Mouse (Mus musculus) forebrain, embryonic 10.5 days (tissue): Measurements from ENCODE around the gene Park7. TPM values are rescaled to one million over a fixed set of nuclear protein-coding genes. Genes with fewer than 3 reads are reported as not detected.

ENCODE experiments used
- DNase-seq: peaks from one replicate; pipeline ENCODE4 v3.0.0-alpha.2; 2017; ENCODE audit warnings: low spot score; ENCODE audit errors: extremely low spot score
- H3K27ac ChIP-seq: fragments of 300-500 bp; sonication (generic); 2 replicates; pipeline ENCODE4 v1.5.1; 2016; ENCODE audit warnings: mild to moderate bottlenecking
- H3K27me3 ChIP-seq: fragments of 300-500 bp; sonication (generic); 2 replicates; pipeline ENCODE4 v1.6.1; 2016; ENCODE audit warnings: mild to moderate bottlenecking; ENCODE audit not compliant: poor library complexity, severe bottlenecking
- H3K36me3 ChIP-seq: fragments of 300-500 bp; sonication (generic); replicated peaks from 2 replicates; pipeline ENCODE4 v1.6.1; 2016; ENCODE audit warnings: mild to moderate bottlenecking, moderate library complexity
- H3K4me1 ChIP-seq: fragments of 300-500 bp; sonication (generic); 2 replicates; pipeline ENCODE4 v1.6.1; 2016
- H3K4me3 ChIP-seq: fragments of 300-500 bp; sonication (generic); 2 replicates; pipeline ENCODE4 v1.5.1; 2016; ENCODE audit warnings: mild to moderate bottlenecking, moderate library complexity
- H3K9me3 ChIP-seq: fragments of 300-500 bp; sonication (generic); 2 replicates; pipeline ENCODE4 v1.6.1; 2016; ENCODE audit warnings: mild to moderate bottlenecking, moderate library complexity
- WGBS: fragments of 180-500 bp; shearing (Covaris S2); methylation state at CpG from one replicate; pipeline ENCODE4 v1.1.7; 2016; 5-methylcytosine and 5-hydroxymethylcytosine counted together
- polyA plus RNA-seq: library from polyadenylated mRNA; unstranded; fragments of >200 nt; fragmentation: Nextera tagmentation; extraction: Ambion mirVana; gene quantifications from 2 replicates; pipeline ENCODE4 v1.2.1, GENCODE M21; 2016

The Park7 gene
- 497 and 502 TPM in 2 replicates for polyA plus RNA-seq

GRCm38 (mm10) chr4:150914290-150914733, at the start of gene Park7, which contains the start of gene Tnfrsf9:
Gene Park7 (minus strand): TSS chr4:150914437.
Gene Tnfrsf9 (plus strand): TSS chr4:150914562.
- no peaks in the 10 kb centered on the region for H3K36me3 ChIP-seq
- H3K9me3 ChIP-seq, result no peaks in the 10 kb centered on the region
- H3K4me1 ChIP-seq, result peaks cover 37% of the 10 kb centered on the region
- peak within 1 kb of the TSS; percentile 74 for H3K4me3 ChIP-seq
- no peaks in the 10 kb centered on the region for H3K27me3 ChIP-seq
- WGBS, result under 1% methylated on average over 48 of the region's 48 CpGs
- DNase-seq, result peak; percentile 95
- H3K27ac ChIP-seq, result peak within 1 kb of the TSS; percentile 93

GRCm38 (mm10) chr4:150963711-150964110, 49.5 kb upstream of the Park7 start:
- H3K36me3 ChIP-seq, result no peaks in the 10 kb centered on the region
- peaks cover 5% of the 10 kb centered on the region for H3K4me1 ChIP-seq
- DNase-seq, result no peak
- WGBS, result 72% methylated on average over 2 of the region's 2 CpGs
- H3K4me3 ChIP-seq, result no peak overlapping the region
- no peak overlapping the region for H3K27ac ChIP-seq
- H3K9me3 ChIP-seq, result no peaks in the 10 kb centered on the region
- H3K27me3 ChIP-seq, result no peaks in the 10 kb centered on the region

- DNase-seq, result no peak
- Histone ChIP-seq H3K27me3 (no peaks in the 10 kb centered on the region), H3K4me3 (no peak overlapping the region), H3K4me1 (peaks cover 5% of the 10 kb centered on the region), H3K9me3 (no peaks in the 10 kb centered on the region), H3K27ac (no peak overlapping the region), H3K36me3 (no peaks in the 10 kb centered on the region)
- 79% methylated on average over 6 of the region's 6 CpGs for WGBS
These were observed 48.0 kb upstream of the Park7 start for GRCm38 (mm10) chr4:150962231-150962630.

- Histone ChIP-seq H3K36me3 (no peaks in the 10 kb centered on the region), H3K27ac (no peak overlapping the region), H3K4me3 (no peak overlapping the region), H3K4me1 (no peaks in the 10 kb centered on the region), H3K27me3 (no peaks in the 10 kb centered on the region), H3K9me3 (no peaks in the 10 kb centered on the region)
- no peak for DNase-seq
- WGBS, result 86% methylated on average over 7 of the region's 7 CpGs
These were observed 44.3 kb upstream of the Park7 start for GRCm38 (mm10) chr4:150958536-150958935.

GRCm38 (mm10) chr4:150957106-150957458, 42.8 kb upstream of the Park7 start:
- WGBS, result 76% methylated on average over 1 of the region's 1 CpGs

DNA sequence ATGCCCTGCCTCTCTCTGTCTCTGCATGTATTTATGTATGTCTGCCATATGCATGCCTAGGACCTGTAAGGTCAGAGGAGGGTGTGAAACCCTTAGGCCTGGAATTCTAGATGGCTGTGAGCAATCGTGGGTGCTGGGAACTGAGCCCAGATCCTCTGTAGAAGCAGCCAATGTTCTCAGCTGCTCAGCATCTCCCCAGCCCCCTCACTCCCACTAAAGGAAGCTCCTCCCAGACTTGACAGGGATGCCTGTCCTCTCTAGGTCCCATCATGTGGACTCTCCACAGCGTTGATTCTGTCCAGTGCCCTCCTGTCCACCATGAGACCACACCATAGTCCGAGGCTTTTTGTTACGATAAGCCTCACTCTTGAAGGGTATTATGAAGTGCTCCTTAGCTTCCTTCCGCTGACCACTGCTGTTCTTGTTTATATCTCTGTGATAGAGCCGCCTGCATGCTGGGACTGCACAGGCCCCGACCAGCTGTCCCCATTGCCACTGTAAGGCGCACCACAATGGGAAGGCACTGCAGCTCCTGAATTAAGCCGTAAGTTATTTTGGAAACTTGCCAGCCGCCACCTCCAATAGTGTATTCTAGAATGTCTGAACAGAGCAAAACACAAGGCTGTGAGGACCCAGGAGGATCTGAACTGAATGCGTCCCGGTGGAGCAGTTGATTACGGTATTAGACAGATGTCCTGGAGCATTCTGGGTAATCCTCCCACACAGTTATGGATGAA, 42.3 kb upstream of the Park7 start:
- no peak overlapping the region for H3K27ac ChIP-seq

More at GRCm38 (mm10) chr4:150957106-150957458, 42.8 kb upstream of the Park7 start:
- no peak for DNase-seq
- Histone ChIP-seq H3K27ac (no peak overlapping the region), H3K36me3 (no peaks in the 10 kb centered on the region), H3K27me3 (no peaks in the 10 kb centered on the region), H3K4me1 (no peaks in the 10 kb centered on the region), H3K9me3 (no peaks in the 10 kb centered on the region), H3K4me3 (no peak overlapping the region)

DNA sequence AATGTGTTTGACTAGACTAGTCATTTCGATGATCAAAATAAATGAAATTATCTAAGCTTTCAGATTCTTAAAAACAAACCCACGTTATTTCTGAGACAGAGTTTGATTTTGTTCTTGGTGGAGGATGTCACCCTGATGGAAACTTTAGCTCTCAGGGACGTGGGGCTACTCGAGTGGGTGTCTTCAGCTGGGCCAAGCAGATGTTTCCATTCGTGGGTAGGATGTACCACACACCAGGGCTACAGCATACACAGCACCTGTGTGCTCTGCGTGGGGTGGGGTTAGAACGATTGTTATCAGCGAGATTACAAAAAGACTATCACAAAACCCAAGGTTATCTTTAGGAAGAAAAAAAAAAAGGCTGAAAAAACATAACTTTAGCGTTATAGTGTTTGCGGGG, 36.7 kb upstream of the Park7 start:
- DNase-seq, result no peak
- Histone ChIP-seq H3K36me3 (no peaks in the 10 kb centered on the region), H3K27me3 (no peaks in the 10 kb centered on the region), H3K4me1 (no peaks in the 10 kb centered on the region), H3K4me3 (no peak overlapping the region), H3K9me3 (no peaks in the 10 kb centered on the region), H3K27ac (no peak overlapping the region)
- 88% methylated on average over 10 of the region's 10 CpGs for WGBS

More for the DNA sequence above, 42.3 kb upstream of the Park7 start:
- no peak for DNase-seq
- H3K36me3 ChIP-seq, result no peaks in the 10 kb centered on the region
- H3K4me3 ChIP-seq, result no peak overlapping the region
- 89% methylated on average over 13 of the region's 13 CpGs for WGBS
- no peaks in the 10 kb centered on the region for H3K9me3 ChIP-seq
- no peaks in the 10 kb centered on the region for H3K4me1 ChIP-seq
- no peaks in the 10 kb centered on the region for H3K27me3 ChIP-seq

DNA sequence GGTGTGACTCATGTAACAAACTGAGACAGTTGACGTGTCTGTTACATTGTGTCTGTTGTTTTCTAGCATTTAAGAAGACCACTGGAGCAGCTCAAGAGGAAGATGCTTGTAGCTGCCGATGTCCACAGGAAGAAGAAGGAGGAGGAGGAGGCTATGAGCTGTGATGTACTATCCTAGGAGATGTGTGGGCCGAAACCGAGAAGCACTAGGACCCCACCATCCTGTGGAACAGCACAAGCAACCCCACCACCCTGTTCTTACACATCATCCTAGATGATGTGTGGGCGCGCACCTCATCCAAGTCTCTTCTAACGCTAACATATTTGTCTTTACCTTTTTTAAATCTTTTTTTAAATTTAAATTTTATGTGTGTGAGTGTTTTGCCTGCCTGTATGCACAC, 30.5 kb upstream of the Park7 start:
- DNase-seq, result no peak
- 95% methylated on average over 7 of the region's 7 CpGs for WGBS
- Histone ChIP-seq H3K4me1 (no peaks in the 10 kb centered on the region), H3K27me3 (no peaks in the 10 kb centered on the region), H3K4me3 (no peak overlapping the region), H3K36me3 (no peaks in the 10 kb centered on the region), H3K27ac (no peak overlapping the region), H3K9me3 (no peaks in the 10 kb centered on the region)

- Histone ChIP-seq H3K9me3 (no peaks in the 10 kb centered on the region), H3K4me1 (no peaks in the 10 kb centered on the region), H3K27me3 (no peaks in the 10 kb centered on the region), H3K4me3 (no peak overlapping the region), H3K36me3 (no peaks in the 10 kb centered on the region), H3K27ac (no peak overlapping the region)
- DNase-seq, result no peak
- WGBS, result 68% methylated on average over 13 of the region's 13 CpGs
These were observed 25.9 kb upstream of the Park7 start for GRCm38 (mm10) chr4:150939991-150940651.

- H3K4me3 ChIP-seq, result no peak overlapping the region
- H3K27me3 ChIP-seq, result no peaks in the 10 kb centered on the region
- DNase-seq, result no peak
- H3K4me1 ChIP-seq, result no peaks in the 10 kb centered on the region
- H3K9me3 ChIP-seq, result no peaks in the 10 kb centered on the region
- H3K27ac ChIP-seq, result no peak overlapping the region
- H3K36me3 ChIP-seq, result no peaks in the 10 kb centered on the region
- WGBS, result 74% methylated on average over 14 of the region's 14 CpGs
These were observed 23.8 kb upstream of the Park7 start for GRCm38 (mm10) chr4:150938063-150938452.

- no peak for DNase-seq
- 85% methylated on average over 16 of the region's 16 CpGs for WGBS
These were observed 23.2 kb upstream of the Park7 start for GRCm38 (mm10) chr4:150937293-150938062.

DNA sequence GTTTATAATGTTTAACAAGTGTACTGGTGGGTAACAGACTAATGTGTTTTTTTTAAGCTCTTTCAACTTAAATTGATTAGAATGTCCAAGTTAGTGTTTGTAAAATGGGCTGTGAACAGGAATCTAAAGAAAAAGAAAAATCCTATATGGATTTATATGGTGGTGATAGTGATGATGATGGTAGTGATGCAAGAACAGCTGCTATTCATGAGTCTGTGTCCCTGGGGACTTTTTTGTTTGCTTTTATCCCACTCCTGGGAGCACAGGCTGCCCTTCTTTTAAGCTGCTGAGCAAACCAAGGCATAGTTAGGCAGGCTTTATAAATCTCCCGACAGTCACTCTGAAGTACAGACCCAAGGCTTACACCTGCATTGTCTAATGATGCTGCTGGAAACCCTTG, 19.3 kb upstream of the Park7 start:
- no peak for DNase-seq
- Histone ChIP-seq H3K27ac (no peak overlapping the region), H3K9me3 (no peaks in the 10 kb centered on the region), H3K4me1 (no peaks in the 10 kb centered on the region), H3K36me3 (no peaks in the 10 kb centered on the region), H3K27me3 (no peaks in the 10 kb centered on the region), H3K4me3 (no peak overlapping the region)
- 91% methylated on average over 1 of the region's 1 CpGs for WGBS

More at GRCm38 (mm10) chr4:150937293-150938062, 23.2 kb upstream of the Park7 start:
- Histone ChIP-seq H3K4me1 (no peaks in the 10 kb centered on the region), H3K27ac (no peak overlapping the region), H3K9me3 (no peaks in the 10 kb centered on the region), H3K4me3 (no peak overlapping the region), H3K27me3 (no peaks in the 10 kb centered on the region), H3K36me3 (no peaks in the 10 kb centered on the region)
